Mouse (Mus musculus): ENCODE results near the gene Ahdc1.

Gene Ahdc1

DNA sequence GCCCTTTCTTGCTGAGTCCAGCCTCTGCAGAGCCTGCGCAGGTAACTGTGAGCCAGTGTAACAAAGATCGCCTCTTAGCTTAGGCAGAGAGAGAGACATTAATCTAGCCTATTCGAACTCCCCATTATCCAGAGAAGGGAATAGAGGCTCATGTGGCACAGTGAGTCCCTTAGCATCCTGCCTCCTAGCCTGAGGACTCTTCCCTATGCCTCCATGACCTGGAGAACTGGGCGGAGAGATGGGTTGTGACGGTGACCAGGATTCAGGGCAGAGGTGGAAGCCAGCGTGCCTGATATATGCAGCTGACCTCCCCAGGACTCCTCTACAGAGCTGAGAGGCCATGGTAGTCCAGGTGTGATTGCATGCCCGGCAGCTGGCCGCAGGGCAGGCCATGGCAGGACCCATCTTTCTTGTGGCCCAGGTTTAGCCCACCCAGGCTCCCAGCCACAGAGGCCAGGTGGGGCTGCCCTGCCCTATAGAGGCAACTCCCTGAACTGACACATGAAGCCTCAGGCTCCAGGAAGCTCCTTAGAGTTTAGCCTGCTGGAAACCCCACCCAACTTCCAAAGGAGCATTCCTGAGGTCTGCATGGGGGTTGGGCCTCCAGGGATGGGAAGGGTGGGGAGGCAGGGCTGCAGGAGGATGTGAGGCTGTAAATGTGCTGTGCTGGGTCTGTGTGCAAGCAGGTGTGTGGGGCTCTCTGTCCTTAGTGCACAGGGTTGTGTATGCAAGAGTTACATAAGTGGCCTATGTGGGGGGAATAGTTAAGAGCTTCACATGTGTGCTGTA is 44.3 kb downstream of the Ahdc1 start:
- in situ Hi-C loops (cut with MboI): no loop called here

GRCm38 (mm10) chr4:133056069-133056890 is 45.2 kb downstream of the Ahdc1 start:
- in situ Hi-C loops (cut with MboI): no loop called here

- in situ Hi-C loops (cut with MboI): no loop called here
These were observed 46.5 kb downstream of the Ahdc1 start for GRCm38 (mm10) chr4:133057389-133058122.

- in situ Hi-C loops (cut with MboI): no loop called here
These were observed 47.0 kb downstream of the Ahdc1 start for GRCm38 (mm10) chr4:133058123-133058453.

GRCm38 (mm10) chr4:133058513-133059480 is 47.7 kb downstream of the Ahdc1 start:
- in situ Hi-C loops (cut with MboI): no loop called here

DNA sequence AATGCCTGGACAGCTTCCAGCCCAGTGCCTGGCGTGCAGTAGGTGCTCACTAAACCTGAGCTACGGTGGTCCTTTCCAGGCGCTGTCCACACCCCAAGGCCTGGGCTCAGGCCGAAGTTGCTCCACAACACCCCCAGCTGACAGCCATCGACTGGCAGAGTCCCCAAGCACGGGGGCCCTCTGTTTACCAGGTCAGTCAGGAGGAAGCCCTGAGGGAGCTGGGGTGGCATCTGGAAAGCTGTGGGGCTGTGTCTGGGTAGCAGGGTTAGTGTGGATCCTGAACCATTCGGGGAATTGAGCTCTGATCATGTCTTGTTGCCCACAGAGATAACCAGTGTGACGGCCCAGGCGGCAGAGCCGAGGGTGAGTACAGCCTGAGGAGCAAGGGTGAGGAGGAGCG is 49.6 kb downstream of the Ahdc1 start:
- in situ Hi-C loops (cut with MboI): no loop called here

- in situ Hi-C loops (cut with MboI): no loop called here
These were observed 50.7 kb downstream of the Ahdc1 start for GRCm38 (mm10) chr4:133061798-133062197.

DNA sequence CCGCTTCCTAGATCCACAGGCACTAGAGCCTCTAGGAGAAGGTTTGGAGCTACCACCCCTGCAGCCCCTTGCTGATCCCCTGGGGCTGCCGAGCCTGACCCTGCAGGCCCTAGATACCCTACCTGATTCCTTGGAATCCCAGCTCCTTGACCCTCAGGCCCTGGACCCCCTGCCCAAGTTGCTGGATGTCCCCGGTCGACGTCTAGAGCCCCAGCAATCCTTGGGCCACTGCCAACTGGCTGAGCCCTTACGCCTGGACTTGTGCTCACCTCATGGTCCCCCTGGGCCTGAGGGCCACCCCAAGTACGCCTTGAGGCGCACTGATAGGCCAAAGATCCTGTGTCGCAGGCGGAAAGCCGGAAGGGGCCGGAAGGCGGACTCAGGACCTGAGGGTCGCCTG is 51.2 kb downstream of the Ahdc1 start:
- in situ Hi-C loops (cut with MboI): no loop called here

- in situ Hi-C loops (cut with MboI): no loop called here
These were observed 52.1 kb downstream of the Ahdc1 start for GRCm38 (mm10) chr4:133063203-133063602.

GRCm38 (mm10) chr4:133063799-133064198 is 52.7 kb downstream of the Ahdc1 start:
- in situ Hi-C loops (cut with MboI): no loop called here

DNA sequence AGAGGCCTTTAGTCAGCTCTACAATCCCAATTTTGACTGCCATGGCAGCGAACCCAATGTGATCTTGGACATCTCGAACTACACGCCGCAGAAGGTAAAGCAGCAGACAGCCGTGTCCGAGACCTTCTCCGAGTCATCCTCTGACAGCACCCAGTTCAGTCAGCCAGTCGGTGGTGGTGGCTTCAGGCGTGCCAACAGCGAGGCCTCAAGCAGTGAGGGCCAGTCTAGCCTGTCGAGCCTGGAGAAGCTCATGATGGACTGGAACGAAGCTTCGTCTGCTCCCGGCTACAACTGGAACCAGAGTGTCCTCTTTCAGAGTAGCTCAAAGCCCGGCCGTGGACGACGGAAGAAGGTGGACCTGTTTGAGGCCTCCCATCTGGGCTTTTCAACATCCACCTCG is 53.7 kb downstream of the Ahdc1 start:
- in situ Hi-C loops (cut with MboI): no loop called here

- in situ Hi-C loops (cut with MboI): no loop called here
These were observed 54.9 kb downstream of the Ahdc1 start for GRCm38 (mm10) chr4:133065894-133066386.

DNA sequence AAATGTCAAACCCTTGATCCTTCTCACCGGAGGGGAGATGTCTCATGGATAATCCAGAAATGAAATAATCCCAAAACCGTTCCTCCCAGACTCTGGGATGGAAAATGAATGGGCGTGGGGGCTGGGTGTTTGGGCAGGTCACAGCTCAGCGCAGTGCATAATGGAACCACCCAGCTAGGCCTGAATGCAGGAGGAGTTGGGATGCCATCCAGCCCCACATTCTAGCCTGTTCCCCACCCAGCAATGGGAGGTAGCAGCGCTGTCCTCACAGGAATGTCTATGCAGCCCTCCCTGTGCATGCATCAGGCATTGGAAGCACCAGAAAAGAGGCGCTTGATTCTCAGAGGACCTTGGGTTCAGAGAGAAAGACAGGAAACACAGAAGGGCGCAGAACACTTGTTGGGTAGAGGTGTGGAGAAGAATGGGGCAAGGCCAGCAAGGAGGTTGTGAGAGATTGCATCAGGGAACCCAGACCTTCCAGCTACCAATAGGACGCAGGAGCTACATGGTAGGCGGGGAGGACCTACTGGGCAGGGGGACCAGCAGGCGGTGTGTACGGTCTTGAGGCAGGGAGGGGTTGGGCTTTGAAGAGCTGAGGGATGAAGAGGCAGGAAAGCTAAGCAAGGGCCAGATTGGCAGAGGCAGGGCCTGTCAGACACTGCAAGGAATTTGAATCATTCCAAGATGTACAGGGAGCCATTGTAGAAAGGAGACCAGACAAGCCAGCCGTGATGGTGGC is 57.5 kb downstream of the Ahdc1 start:
- in situ Hi-C loops (cut with MboI): no loop called here

- in situ Hi-C loops (cut with MboI): no loop called here
These were observed 59.3 kb downstream of the Ahdc1 start for GRCm38 (mm10) chr4:133070388-133070787.

- in situ Hi-C loops (cut with MboI): no loop called here
These were observed 59.8 kb downstream of the Ahdc1 start for GRCm38 (mm10) chr4:133070821-133071372.

- in situ Hi-C loops (cut with MboI): no loop called here
These were observed 62.1 kb downstream of the Ahdc1 start for GRCm38 (mm10) chr4:133073192-133073591.

DNA sequence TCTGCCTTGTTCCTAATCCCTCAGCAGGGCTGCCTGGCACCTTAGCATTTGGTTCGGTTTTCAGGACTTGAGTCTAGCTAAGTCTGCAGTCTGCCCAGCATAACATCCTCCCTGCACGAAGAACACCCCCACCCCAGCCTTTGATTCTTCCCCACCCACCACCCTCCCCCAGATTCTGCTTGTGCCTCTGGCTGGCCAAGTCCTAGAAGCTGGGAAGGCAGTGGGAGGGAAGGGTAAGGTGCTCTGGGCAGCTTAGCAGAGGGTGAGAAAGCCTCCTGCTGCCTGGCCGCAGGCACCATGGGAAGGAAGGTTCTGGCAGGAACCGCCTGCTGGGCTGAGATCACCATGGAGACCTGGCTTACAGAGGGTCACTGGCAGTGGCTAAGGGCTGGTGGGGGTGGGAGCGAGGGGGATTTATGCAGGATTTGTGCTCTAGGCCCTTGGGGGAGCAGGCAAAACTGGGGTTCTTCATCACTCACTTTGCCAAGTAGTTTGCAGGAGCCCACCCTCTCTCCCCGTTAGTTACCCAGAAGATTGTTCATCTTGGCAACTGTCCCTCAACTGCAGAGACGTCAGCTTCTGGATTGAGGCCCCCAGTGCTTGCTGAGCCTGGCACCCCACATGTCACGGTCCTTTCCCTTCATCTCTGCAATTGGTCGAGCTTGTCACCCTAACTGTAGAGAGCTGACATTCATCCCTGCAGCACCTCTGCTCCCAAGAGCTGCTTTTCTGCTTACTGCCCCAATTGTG is 63.2 kb downstream of the Ahdc1 start:
- in situ Hi-C loops (cut with MboI): no loop called here

GRCm38 (mm10) chr4:133074894-133075572 is 64.0 kb downstream of the Ahdc1 start:
- in situ Hi-C loops (cut with MboI): no loop called here

GRCm38 (mm10) chr4:133078947-133079346 is 67.9 kb downstream of the Ahdc1 start:
- in situ Hi-C loops (cut with MboI): no loop called here
